Mouse (Mus musculus) cerebellum, adult 11 months (tissue): ENCODE data around the gene Rce1.

Source experiments
- DNase-seq: peaks from one replicate; pipeline ENCODE4 v3.0.0; 2022

Rce1 gene

DNA sequence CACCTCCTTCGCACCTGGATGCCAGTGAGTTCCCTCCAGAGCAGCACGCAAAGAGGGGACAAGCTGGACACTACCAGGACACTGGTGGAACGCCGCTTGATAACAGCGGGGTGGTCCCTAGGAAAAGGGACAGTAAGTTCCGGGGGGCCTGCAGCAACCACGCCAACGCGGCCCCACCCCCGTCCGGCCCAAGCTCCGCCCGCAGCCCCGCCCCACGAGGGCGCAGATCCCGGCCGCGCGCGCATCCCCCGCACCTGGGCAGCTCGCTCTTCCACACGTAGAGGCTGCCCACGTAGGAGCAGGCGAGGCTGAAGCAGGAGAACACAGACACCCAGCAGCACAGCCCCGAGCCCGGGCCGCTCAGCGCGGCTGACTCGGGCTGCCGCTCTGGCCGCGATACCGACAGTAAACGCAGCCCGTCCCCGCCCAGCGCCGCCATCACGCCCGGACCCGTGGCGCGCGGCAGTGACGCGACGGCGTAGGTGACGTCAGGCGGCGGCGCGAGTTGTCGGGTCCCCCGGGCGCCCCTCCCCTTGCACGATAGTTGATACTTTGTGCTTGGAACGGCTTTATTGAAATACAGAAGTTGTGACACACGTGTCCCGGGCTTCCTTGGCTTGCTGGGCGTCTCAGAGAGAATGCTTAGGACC is at the start of gene Rce1:
Gene Rce1, minus strand, starts transcription at position 463 of the 650 bp plus-strand sequence.
- peak; percentile 86 for DNase-seq

DNA sequence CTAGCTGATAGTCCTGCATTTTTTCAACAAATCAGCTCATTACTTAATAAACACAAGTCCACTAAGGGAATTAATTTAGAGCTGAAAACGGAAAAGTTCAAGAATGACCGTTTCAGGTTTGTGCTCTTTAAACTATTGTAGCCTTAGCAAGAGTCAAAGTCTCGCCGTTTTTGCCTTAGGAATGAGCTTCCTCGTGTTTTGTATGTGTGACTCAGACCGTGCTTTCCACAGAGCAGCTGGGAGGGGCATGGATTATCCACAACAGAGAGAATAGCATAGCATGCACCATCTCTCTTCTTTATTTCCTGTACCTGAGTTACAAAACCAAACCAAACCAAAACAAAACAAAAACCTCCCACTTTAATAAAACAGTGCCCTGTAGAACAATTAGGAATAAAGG is 47.0 kb upstream of the Rce1 start:
- DNase-seq, result no peak

- DNase-seq, result no peak
These were observed 45.3 kb upstream of the Rce1 start for GRCm38 (mm10) chr19:4670776-4671175.

DNA sequence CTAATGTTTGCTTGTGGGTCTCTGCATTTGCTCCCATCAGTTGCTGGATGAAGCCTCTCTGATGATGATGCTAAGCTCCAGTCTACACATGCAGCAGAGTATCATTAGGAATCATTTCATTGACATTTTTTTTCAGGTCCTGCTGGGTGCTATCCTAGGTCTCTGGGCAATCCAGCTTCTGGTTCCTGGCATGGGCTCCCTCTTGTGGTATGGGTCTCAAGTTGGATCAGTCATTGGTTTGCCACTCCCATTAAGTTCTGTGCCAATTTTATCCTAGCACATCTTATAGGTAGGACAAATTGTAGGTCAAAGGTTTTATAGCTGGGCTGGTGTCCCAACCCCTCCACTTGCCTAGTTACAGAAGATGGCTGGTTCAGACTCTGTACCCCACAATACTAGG is 41.4 kb upstream of the Rce1 start:
- no peak for DNase-seq

- peak; percentile 9 for DNase-seq
These were observed 32.7 kb upstream of the Rce1 start for GRCm38 (mm10) chr19:4658156-4658555.

DNA sequence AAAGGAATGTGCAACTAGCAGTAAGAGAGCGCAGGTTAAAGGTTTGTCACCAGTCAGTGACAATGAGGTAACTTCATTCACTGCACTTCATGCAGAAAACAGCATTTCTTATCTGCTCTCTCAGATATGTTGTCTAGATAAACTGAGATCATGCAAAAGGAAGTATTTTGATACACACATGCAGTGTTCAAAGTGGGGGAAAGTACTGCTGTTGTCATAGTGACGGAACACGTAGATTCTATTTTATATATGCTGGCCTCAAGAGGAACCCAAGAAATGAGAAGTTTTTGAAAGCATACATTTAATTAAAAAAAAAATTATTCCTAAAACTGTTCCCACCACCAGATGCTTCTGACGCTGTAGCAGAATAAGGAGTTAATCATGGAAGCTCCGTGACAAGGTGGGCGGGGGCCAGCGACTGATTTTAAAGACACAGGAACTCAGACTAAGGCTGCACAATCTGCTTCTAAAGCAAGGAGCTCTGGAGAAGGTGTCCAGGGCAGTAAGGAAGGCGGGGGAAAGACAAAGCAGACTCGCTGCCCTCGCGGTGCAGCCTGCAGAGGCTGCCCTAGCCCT is 21.6 kb upstream of the Rce1 start:
- DNase-seq, result no peak

- DNase-seq, result peak; percentile 56
These were observed 18.8 kb upstream of the Rce1 start for GRCm38 (mm10) chr19:4644271-4644670.

GRCm38 (mm10) chr19:4635986-4636385 is 10.5 kb upstream of the Rce1 start:
- DNase-seq, result no peak

DNA sequence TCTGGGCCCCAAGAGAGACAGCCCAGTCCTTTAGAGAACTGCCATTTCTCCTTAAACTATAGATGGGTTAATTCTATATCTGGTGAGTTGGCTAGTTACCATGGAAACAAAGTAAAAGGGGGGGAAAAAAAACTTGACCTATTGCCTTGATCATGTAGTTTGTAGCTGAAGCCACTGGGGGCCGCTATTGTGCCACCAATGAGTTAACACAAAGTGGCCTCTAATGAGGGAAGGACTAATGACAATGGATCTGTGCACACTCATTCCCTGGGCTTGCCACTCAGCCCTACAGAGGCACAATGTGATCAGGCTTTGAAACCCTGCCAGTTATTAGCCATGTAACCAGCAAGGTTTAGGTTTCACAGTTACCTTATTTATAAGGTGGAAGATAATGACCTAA is 3.4 kb upstream of the Rce1 start:
- DNase-seq, result peak; percentile 75

GRCm38 (mm10) chr19:4625829-4626535 is 541 bp upstream of the Rce1 start:
- no peak for DNase-seq

GRCm38 (mm10) chr19:4624406-4625178 is 849 bp downstream of the Rce1 start:
- no peak for DNase-seq

DNA sequence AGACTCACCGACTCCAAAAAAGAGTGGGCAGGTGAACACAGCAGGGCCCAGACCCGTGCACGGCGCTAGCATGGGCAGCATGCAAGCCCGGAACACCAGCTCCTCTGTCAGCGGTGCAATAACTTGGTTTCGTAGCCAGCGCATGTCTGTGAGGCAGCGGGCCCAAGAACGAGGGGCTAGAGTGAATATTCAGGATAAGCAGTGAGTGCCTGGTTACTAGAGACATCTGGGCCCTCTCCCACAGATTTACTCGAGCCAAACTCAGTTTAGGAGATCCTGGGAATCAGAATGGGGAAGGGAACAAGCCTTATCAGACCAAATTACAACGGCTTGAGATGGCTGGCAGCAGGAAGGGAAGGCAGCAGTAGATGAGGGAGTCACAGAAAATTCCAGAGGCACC is 1.4 kb downstream of the Rce1 start:
- no peak for DNase-seq

DNA sequence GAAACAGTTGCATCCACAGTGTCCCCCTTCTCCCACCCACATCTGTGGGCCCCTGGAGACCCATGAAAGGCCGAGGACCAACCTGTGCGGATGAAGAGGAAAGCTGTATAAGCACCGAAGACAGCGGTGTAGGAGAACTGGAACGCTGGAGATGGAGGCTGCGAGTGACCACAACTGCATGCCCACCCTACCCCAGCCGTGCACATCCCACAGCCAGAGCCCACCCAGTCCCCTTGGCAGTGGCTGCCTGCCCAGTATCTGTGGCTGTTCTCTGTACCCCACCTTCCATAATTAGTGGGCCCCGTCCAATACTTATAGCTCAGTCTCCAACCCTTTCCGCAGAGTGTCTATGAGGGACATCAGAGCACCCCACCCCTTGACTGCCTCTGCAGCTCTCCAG is 2.0 kb downstream of the Rce1 start:
- DNase-seq, result no peak

DNA sequence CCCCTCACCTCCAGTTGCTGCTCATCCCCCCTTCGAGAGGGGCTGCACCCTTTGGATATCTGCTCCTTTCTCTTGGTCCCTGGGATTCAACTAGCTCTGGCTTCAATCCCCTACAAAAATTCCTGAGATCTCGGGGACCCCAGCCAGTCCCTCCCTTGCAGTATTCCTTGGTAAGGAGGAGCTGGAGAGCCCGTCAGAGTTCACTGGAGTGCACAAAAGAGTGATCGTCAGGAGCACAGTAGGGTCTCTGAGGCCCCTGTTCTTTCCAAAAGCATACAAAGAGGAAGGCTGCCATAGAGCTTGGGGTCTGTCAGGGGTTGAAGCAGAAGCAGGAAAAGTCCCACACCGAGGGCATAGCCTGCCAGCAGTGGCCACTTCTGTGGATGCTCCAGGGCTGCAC is 2.7 kb downstream of the Rce1 start:
- no peak for DNase-seq

- no peak for DNase-seq
These were observed 4.7 kb downstream of the Rce1 start for GRCm38 (mm10) chr19:4620721-4621120.

DNA sequence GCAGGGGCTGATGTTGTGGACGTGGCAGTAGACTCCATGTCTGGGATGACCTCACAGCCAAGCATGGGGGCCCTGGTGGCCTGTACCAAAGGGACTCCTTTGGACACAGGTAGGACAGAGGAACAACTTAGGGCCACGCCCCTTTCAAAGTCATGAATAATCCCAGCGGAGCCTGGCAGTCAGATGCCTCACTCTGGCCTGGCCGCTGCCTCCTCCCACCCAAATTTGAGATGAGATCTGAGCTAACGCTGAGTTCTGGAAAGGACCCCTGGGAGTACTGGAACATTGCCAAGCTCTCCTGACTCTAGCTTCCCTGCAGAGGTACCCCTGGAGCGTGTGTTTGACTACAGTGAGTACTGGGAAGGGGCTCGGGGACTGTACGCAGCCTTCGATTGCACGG is 6.0 kb downstream of the Rce1 start:
- no peak for DNase-seq

- no peak for DNase-seq
These were observed 7.3 kb downstream of the Rce1 start for GRCm38 (mm10) chr19:4618183-4618582.

- no peak for DNase-seq
These were observed 8.9 kb downstream of the Rce1 start for GRCm38 (mm10) chr19:4616546-4616945.

GRCm38 (mm10) chr19:4615151-4616093 is 10.0 kb downstream of the Rce1 start, which contains the start of gene Lrfn4:
TSS of gene Lrfn4 (minus strand) at chr19:4615667.
- peak; percentile 84 for DNase-seq

- no peak for DNase-seq
These were observed 10.9 kb downstream of the Rce1 start for GRCm38 (mm10) chr19:4614305-4615150.
